Mouse (Mus musculus) G1E (cell line): ENCODE results near the gene Pde4c.

Experiments
- CTCF ChIP-seq: IDR thresholded peaks from 2 replicates; pipeline ENCODE4 v1.5.1; 2012; ENCODE audit warnings: low read depth, low read length, inconsistent platforms, mixed read lengths
- GATA1 ChIP-seq: IDR thresholded peaks from 2 replicates; pipeline ENCODE4 v1.6.1; 2012; ENCODE audit warnings: borderline replicate concordance, low read length, inconsistent platforms, mixed read lengths
- POLR2AphosphoS5 ChIP-seq: IDR thresholded peaks from 2 replicates; pipeline ENCODE4 v1.6.1; 2012; ENCODE audit warnings: low read depth, low read length, inconsistent platforms; ENCODE audit not compliant: insufficient replicate concordance
- TAL1 ChIP-seq: conservative IDR thresholded peaks from 2 replicates; pipeline ENCODE4 v1.6.1; 2012; ENCODE audit warnings: low read depth, low read length, inconsistent platforms, mixed read lengths

GRCm38 (mm10) chr8:70747211-70747890, 23.8 kb downstream of the Pde4c start:
- TF ChIP-seq CTCF (no peak), TAL1 (no peak), GATA1 (no peak), POLR2AphosphoS5 (no peak)
